Mouse (Mus musculus) MEL (cell line): ENCODE results near the gene Tnfrsf26. TPM values are rescaled to one million over a fixed set of nuclear protein-coding genes. Genes with fewer than 3 reads are reported as not detected.
"Not testable (repeated sequence)": the region's sequence is repeated elsewhere in the genome, so short reads cannot be mapped to it uniquely, and the experiment has no call there.

Experiments used
- DNase-seq: peaks from one replicate; pipeline ENCODE4 v3.0.0; 2011; ENCODE audit warnings: low read depth, low spot score
- H3K27ac ChIP-seq: 2 replicates; pipeline ENCODE4 v1.5.1; 2012; ENCODE audit warnings: low read depth, mild to moderate bottlenecking, control low read depth, low read length, moderate library complexity; ENCODE audit not compliant: control insufficient read depth
- H3K27me3 ChIP-seq, 2 experiments: fragments of 150-350 bp in 1 of 2; sonication (generic) in 1 of 2; 2 replicates each; pipeline ENCODE4 v1.6.1; 2012; ENCODE audit warnings: low read length in 2 of 2, mild to moderate bottlenecking in 2 of 2, improper control_type of control experiment in 1 of 2, moderate library complexity in 1 of 2; ENCODE audit not compliant: insufficient read depth in 2 of 2, control insufficient read depth in 1 of 2
- H3K36me3 ChIP-seq, 2 experiments: 2 replicates each; pipeline ENCODE4 v1.6.1; 2012 to 2014; ENCODE audit warnings: low read length in 2 of 2, improper control_type of control experiment in 1 of 2, inconsistent platforms in 1 of 2, mild to moderate bottlenecking in 1 of 2; ENCODE audit not compliant: insufficient read depth in 2 of 2, control insufficient read depth in 1 of 2
- H3K4me1 ChIP-seq, 2 experiments: fragments of 150-350 bp in 1 of 2; sonication (generic) in 1 of 2; 2 replicates each; pipeline ENCODE4 v1.6.1; 2012; ENCODE audit warnings: low read length in 2 of 2, improper control_type of control experiment in 1 of 2, mild to moderate bottlenecking in 1 of 2; ENCODE audit not compliant: insufficient read depth in 2 of 2, control insufficient read depth in 1 of 2
- H3K4me3 ChIP-seq, 2 experiments: fragments of 150-350 bp in 1 of 2; sonication (generic) in 1 of 2; 2 replicates each; pipeline ENCODE4 v1.5.1; 2012; ENCODE audit warnings: low read depth in 2 of 2, low read length in 2 of 2, mild to moderate bottlenecking in 2 of 2, moderate library complexity in 2 of 2, control low read depth in 1 of 2, improper control_type of control experiment in 1 of 2; ENCODE audit not compliant: control insufficient read depth in 1 of 2, insufficient read depth in 1 of 2
- H3K79me2 ChIP-seq: 2 replicates; pipeline ENCODE4 v1.6.1; 2012; ENCODE audit warnings: mild to moderate bottlenecking, low read length, moderate library complexity; ENCODE audit not compliant: control insufficient read depth, poor library complexity, insufficient read depth
- H3K9ac ChIP-seq: 2 replicates; pipeline ENCODE4 v1.6.1; 2012; ENCODE audit warnings: low read depth, mild to moderate bottlenecking, control low read depth, low read length, moderate library complexity; ENCODE audit not compliant: control insufficient read depth, poor library complexity, severe bottlenecking
- H3K9me3 ChIP-seq: fragments of 150-350 bp; sonication (generic); replicated peaks from 2 replicates; pipeline ENCODE4 v1.6.1; 2012; ENCODE audit warnings: mild to moderate bottlenecking, low read length, improper control_type of control experiment, moderate library complexity; ENCODE audit not compliant: insufficient read depth
- CHD2 ChIP-seq: IDR thresholded peaks from 2 replicates; pipeline ENCODE4 v1.6.1; 2011; ENCODE audit warnings: low read length, improper control_type of control experiment
- EP300 ChIP-seq, 2 experiments: IDR thresholded peaks; 2 replicates each; pipeline ENCODE4 v1.6.1; 2011; ENCODE audit warnings: improper control_type of control experiment in 2 of 2, low read length in 2 of 2, low read depth in 1 of 2, mild to moderate bottlenecking in 1 of 2
- ETS1 ChIP-seq: IDR thresholded peaks from 2 replicates; pipeline ENCODE4 v1.6.1; 2012; ENCODE audit warnings: low read depth, mild to moderate bottlenecking, inconsistent platforms, low read length, improper control_type of control experiment, moderate library complexity
- GATA1 ChIP-seq: IDR thresholded peaks from 2 replicates; pipeline ENCODE4 v1.6.1; 2011; ENCODE audit warnings: low read depth, low read length, improper control_type of control experiment
- KAT2A ChIP-seq: conservative IDR thresholded peaks from 2 replicates; pipeline ENCODE4 v1.6.1; 2012; ENCODE audit warnings: low read depth, low read length, improper control_type of control experiment, inconsistent platforms
- MAFK ChIP-seq: IDR thresholded peaks from 2 replicates; pipeline ENCODE4 v1.6.1; 2011; ENCODE audit warnings: low read depth, mild to moderate bottlenecking, low read length, improper control_type of control experiment, borderline replicate concordance
- MAX ChIP-seq: IDR thresholded peaks from 2 replicates; pipeline ENCODE4 v1.6.1; 2011; ENCODE audit warnings: low read length, improper control_type of control experiment
- MEF2A ChIP-seq: IDR thresholded peaks from 2 replicates; pipeline ENCODE4 v1.6.1; 2014; ENCODE audit warnings: low read depth, mild to moderate bottlenecking, inconsistent platforms, low read length, improper control_type of control experiment; ENCODE audit not compliant: poor library complexity, insufficient replicate concordance, severe bottlenecking; ENCODE audit errors: extremely low read depth
- MXI1 ChIP-seq: IDR thresholded peaks from 2 replicates; pipeline ENCODE4 v1.6.1; 2011; ENCODE audit warnings: mild to moderate bottlenecking, low read depth, low read length, improper control_type of control experiment
- MYB ChIP-seq: IDR thresholded peaks from 2 replicates; pipeline ENCODE4 v1.6.1; 2011; ENCODE audit warnings: mild to moderate bottlenecking, low read depth, low read length, improper control_type of control experiment
- MYC ChIP-seq: IDR thresholded peaks from 2 replicates; pipeline ENCODE4 v1.6.1; 2011; ENCODE audit warnings: low read depth, mild to moderate bottlenecking, low read length, improper control_type of control experiment, moderate library complexity
- NELFE ChIP-seq: IDR thresholded peaks from 2 replicates; pipeline ENCODE4 v1.6.1; 2011; ENCODE audit warnings: low read depth, low read length, improper control_type of control experiment
- POLR2AphosphoS2 ChIP-seq: IDR thresholded peaks from 2 replicates; pipeline ENCODE4 v1.6.1; 2011; ENCODE audit warnings: low read length, improper control_type of control experiment
- POLR2AphosphoS5 ChIP-seq: IDR thresholded peaks from 2 replicates; pipeline ENCODE4 v1.6.1; 2012; ENCODE audit warnings: low read depth, borderline replicate concordance, mild to moderate bottlenecking, inconsistent platforms, low read length, moderate library complexity, mixed read lengths
- RCOR1 ChIP-seq: IDR thresholded peaks from 2 replicates; pipeline ENCODE4 v1.6.1; 2012; ENCODE audit warnings: low read depth, mild to moderate bottlenecking, inconsistent platforms, low read length, improper control_type of control experiment
- SIN3A ChIP-seq: IDR thresholded peaks from 2 replicates; pipeline ENCODE4 v1.6.1; 2012; ENCODE audit warnings: low read length, improper control_type of control experiment, inconsistent platforms
- SMC3 ChIP-seq: IDR thresholded peaks from 2 replicates; pipeline ENCODE4 v1.6.1; 2011; ENCODE audit warnings: low read depth, low read length, improper control_type of control experiment
- TAL1 ChIP-seq: IDR thresholded peaks from 2 replicates; pipeline ENCODE4 v1.6.1; 2012; ENCODE audit warnings: mild to moderate bottlenecking, inconsistent platforms, low read length, moderate library complexity, mixed read lengths
- TBP ChIP-seq: IDR thresholded peaks from 2 replicates; pipeline ENCODE4 v1.8.0; 2011; ENCODE audit warnings: low read depth, low read length, improper control_type of control experiment
- TCF12 ChIP-seq: IDR thresholded peaks from 2 replicates; pipeline ENCODE4 v1.6.1; 2014; ENCODE audit warnings: low read depth, mild to moderate bottlenecking, inconsistent platforms, low read length, improper control_type of control experiment, moderate library complexity
- UBTF ChIP-seq: IDR thresholded peaks from 2 replicates; pipeline ENCODE4 v1.6.1; 2012; ENCODE audit warnings: low read depth, mild to moderate bottlenecking, inconsistent platforms, low read length, improper control_type of control experiment, moderate library complexity, borderline replicate concordance; ENCODE audit not compliant: insufficient read depth
- USF1 ChIP-seq: IDR thresholded peaks from 2 replicates; pipeline ENCODE4 v1.6.1; 2014; ENCODE audit warnings: low read depth, mild to moderate bottlenecking, inconsistent platforms, low read length, improper control_type of control experiment, moderate library complexity
- USF2 ChIP-seq, 2 experiments: IDR thresholded peaks; 2 replicates each; pipeline ENCODE4 v1.6.1; 2011 to 2012; ENCODE audit warnings: improper control_type of control experiment in 2 of 2, low read length in 2 of 2, borderline replicate concordance in 1 of 2, inconsistent platforms in 1 of 2, low read depth in 1 of 2, mild to moderate bottlenecking in 1 of 2; ENCODE audit not compliant: insufficient read depth in 1 of 2
- ZKSCAN1 ChIP-seq: IDR thresholded peaks from 2 replicates; pipeline ENCODE4 v1.6.1; 2012; ENCODE audit warnings: low read depth, mild to moderate bottlenecking, inconsistent platforms, low read length, improper control_type of control experiment, moderate library complexity
- ZNF384 ChIP-seq: IDR thresholded peaks from 2 replicates; pipeline ENCODE4 v1.6.1; 2012; ENCODE audit warnings: low read depth, mild to moderate bottlenecking, inconsistent platforms, low read length, improper control_type of control experiment
- polyA plus RNA-seq, 2 experiments: library from polyadenylated mRNA; stranded (reverse) in 1 of 2; unstranded in 1 of 2; fragments of >175 nt in 1 of 2; fragments of >200 nt in 1 of 2; gene quantifications; 2 replicates each; pipeline versions ENCODE4 v1.2.1 to v1.2.4; 2012; ENCODE audit warnings: low replicate concordance in 2 of 2, low read depth in 1 of 2; ENCODE audit not compliant: insufficient read length in 2 of 2, insufficient read depth in 1 of 2, missing spikeins in 1 of 2
- total RNA-seq: library from RNA; depleted of rRNA; stranded (reverse); fragments of 300-350 nt; gene quantifications from 2 replicates; pipeline ENCODE4 v1.2.3, GENCODE M21; 2012

The Tnfrsf26 gene
- total and polyA plus RNA-seq, 3 experiments: 0.42 to 0.50 TPM; not detected in 1

GRCm38 (mm10) chr7:143649034-143649768, 20.7 kb upstream of the Tnfrsf26 start, which contains the start of gene Tnfrsf22 (continued):
- TF ChIP-seq NELFE (no peak), TAL1 (no peak), MAX (peak; percentile 54; the same call in 1 of the 2 replicates), KAT2A (no peak), ZNF384 (no peak), UBTF (no peak), CHD2 (no peak), MAFK (no peak), TCF12 (peak; percentile 27; the same call in 1 of the 2 replicates)

GRCm38 (mm10) chr7:143643949-143644348, 15.4 kb upstream of the Tnfrsf26 start:
- not testable (repeated sequence) for H3K4me1 ChIP-seq, H3K4me3 ChIP-seq, H3K36me3 ChIP-seq, H3K9ac ChIP-seq, H3K9me3 ChIP-seq, H3K79me2 ChIP-seq, H3K27me3 ChIP-seq, H3K27ac ChIP-seq
- DNase-seq: peak; percentile 39
- TF ChIP-seq TAL1: peak; percentile 14; the same call in 1 of the 2 replicates

- no peak overlapping the region for H3K27ac ChIP-seq
- H3K4me3 ChIP-seq: no peak overlapping the region
- no peak for DNase-seq
- H3K27me3 ChIP-seq: no peaks in the 10 kb centered on the region
- no peaks in the 10 kb centered on the region for H3K36me3 ChIP-seq
- TF ChIP-seq MAX (no peak), EP300 (IDR thresholded peaks at IDR 0.05; ENCODE audit: low read depth in 1 of 2, low read length in 2 of 2) (no peak), MYB (no peak), CHD2 (no peak), TBP (no peak), MXI1 (no peak), ZKSCAN1 (no peak), SIN3A (no peak), ETS1 (no peak), TCF12 (no peak), GATA1 (no peak), USF1 (no peak), MYC (no peak), SMC3 (no peak), USF2 (IDR thresholded peaks at IDR 0.05; ENCODE audit: borderline replicate concordance in 1 of 2, insufficient read depth in 1 of 2, low read depth in 1 of 2, low read length in 2 of 2) (no peak), RCOR1 (no peak), MEF2A (no peak), POLR2AphosphoS2 (no peak), POLR2AphosphoS5 (no peak)
- no peak overlapping the region for H3K9ac ChIP-seq
- no peaks in the 10 kb centered on the region for H3K4me1 ChIP-seq
- no peaks in the 10 kb centered on the region for H3K79me2 ChIP-seq
- no peaks in the 10 kb centered on the region for H3K9me3 ChIP-seq
Measured at GRCm38 (mm10) chr7:143636674-143637073, 8.2 kb upstream of the Tnfrsf26 start.
